Mouse (Mus musculus): ENCODE results near the gene Ctnna3.
"Not testable (repeated sequence)": the region's sequence is repeated elsewhere in the genome, so short reads cannot be mapped to it uniquely, and the experiment has no call there.

The Ctnna3 gene

GRCm38 (mm10) chr10:63424475-63424814, 5.5 kb upstream of the Ctnna3 start:
- peak; percentile 41 for DNase-seq (ENCODE audit: low spot score)

- DNase-seq (ENCODE audit: low spot score) = no peak
Measured at GRCm38 (mm10) chr10:63427146-63427545, 2.8 kb upstream of the Ctnna3 start.

- peak; percentile 60 for DNase-seq (ENCODE audit: low spot score)
Measured at GRCm38 (mm10) chr10:63428243-63429022, 1.5 kb upstream of the Ctnna3 start.

GRCm38 (mm10) chr10:63429023-63429340, 916 bp upstream of the Ctnna3 start:
- no peak for DNase-seq (ENCODE audit: low spot score)

- peak; percentile 99 for DNase-seq (ENCODE audit: low spot score)
Measured at GRCm38 (mm10) chr10:63429380-63429779, 518 bp upstream of the Ctnna3 start.

GRCm38 (mm10) chr10:63431221-63431736, 1.4 kb downstream of the Ctnna3 start:
- DNase-seq (ENCODE audit: low spot score) = no peak

GRCm38 (mm10) chr10:63432099-63432498, 2.2 kb downstream of the Ctnna3 start:
- DNase-seq (ENCODE audit: low spot score) = no peak

- no peak for DNase-seq (ENCODE audit: low spot score)
Measured at GRCm38 (mm10) chr10:63432887-63433286, 3.0 kb downstream of the Ctnna3 start.

GRCm38 (mm10) chr10:63438736-63439262, 8.9 kb downstream of the Ctnna3 start:
- no peak for DNase-seq (ENCODE audit: low spot score)

- no peak for DNase-seq (ENCODE audit: low spot score)
Measured at GRCm38 (mm10) chr10:63439694-63440228, 9.9 kb downstream of the Ctnna3 start.

- DNase-seq (ENCODE audit: low spot score) = not testable (repeated sequence)
Measured at GRCm38 (mm10) chr10:63444602-63445387, 14.9 kb downstream of the Ctnna3 start.

- DNase-seq (ENCODE audit: low spot score) = no peak
Measured at GRCm38 (mm10) chr10:63453926-63454325, 24.0 kb downstream of the Ctnna3 start.

GRCm38 (mm10) chr10:63455110-63455878, 25.4 kb downstream of the Ctnna3 start:
- DNase-seq (ENCODE audit: low spot score) = peak; percentile 7

- no peak for DNase-seq (ENCODE audit: low spot score)
Measured at GRCm38 (mm10) chr10:63457292-63458128, 27.6 kb downstream of the Ctnna3 start.

GRCm38 (mm10) chr10:63460935-63461334, 31.0 kb downstream of the Ctnna3 start:
- DNase-seq (ENCODE audit: low spot score) = no peak

- DNase-seq (ENCODE audit: low spot score) = no peak
Measured at GRCm38 (mm10) chr10:63472473-63472872, 42.6 kb downstream of the Ctnna3 start.

- no peak for DNase-seq (ENCODE audit: low spot score)
Measured at GRCm38 (mm10) chr10:63476167-63476647, 46.3 kb downstream of the Ctnna3 start.

GRCm38 (mm10) chr10:63478946-63479345, 49.0 kb downstream of the Ctnna3 start:
- DNase-seq (ENCODE audit: low spot score) = peak; percentile 22

GRCm38 (mm10) chr10:63480066-63480465, 50.2 kb downstream of the Ctnna3 start:
- no peak for DNase-seq (ENCODE audit: low spot score)

- DNase-seq (ENCODE audit: low spot score) = no peak
Measured at GRCm38 (mm10) chr10:63488346-63488745, 58.4 kb downstream of the Ctnna3 start.

- no peak for DNase-seq (ENCODE audit: low spot score)
Measured at GRCm38 (mm10) chr10:63523956-63524355, 94.1 kb downstream of the Ctnna3 start.

Measured in retina, embryonic 14.5 days (tissue).